Mouse (Mus musculus) adipose tissue, adult 10 weeks (tissue): ENCODE results near the gene Pacs1. TPM values are rescaled to one million over a fixed set of nuclear protein-coding genes. Genes with fewer than 3 reads are reported as not detected.

Experiments
- polyA plus RNA-seq: library from polyadenylated mRNA; stranded (reverse); fragments of 350-450 nt; fragmentation: Illumina TruSeq; extraction: RNeasy Lipid Tissue Mini Kit (QIAGEN cat#74804); gene quantifications from one replicate; pipeline ENCODE4 v1.2.3, GENCODE M21; 2014; ENCODE audit warnings: low read depth, low replicate concordance

The Pacs1 gene
- polyA plus RNA-seq = 21.5 TPM

GRCm38 (mm10) chr19:5272801-5273733 is at the start of gene Pacs1:
TSS of gene Pacs1 (minus strand) at chr19:5273119.

GRCm38 (mm10) chr19:5297903-5298800 is 25.2 kb upstream of the Pacs1 start, which contains the start of gene Gal3st3:
TSS of gene Gal3st3 (plus strand) at chr19:5298331.

DNA sequence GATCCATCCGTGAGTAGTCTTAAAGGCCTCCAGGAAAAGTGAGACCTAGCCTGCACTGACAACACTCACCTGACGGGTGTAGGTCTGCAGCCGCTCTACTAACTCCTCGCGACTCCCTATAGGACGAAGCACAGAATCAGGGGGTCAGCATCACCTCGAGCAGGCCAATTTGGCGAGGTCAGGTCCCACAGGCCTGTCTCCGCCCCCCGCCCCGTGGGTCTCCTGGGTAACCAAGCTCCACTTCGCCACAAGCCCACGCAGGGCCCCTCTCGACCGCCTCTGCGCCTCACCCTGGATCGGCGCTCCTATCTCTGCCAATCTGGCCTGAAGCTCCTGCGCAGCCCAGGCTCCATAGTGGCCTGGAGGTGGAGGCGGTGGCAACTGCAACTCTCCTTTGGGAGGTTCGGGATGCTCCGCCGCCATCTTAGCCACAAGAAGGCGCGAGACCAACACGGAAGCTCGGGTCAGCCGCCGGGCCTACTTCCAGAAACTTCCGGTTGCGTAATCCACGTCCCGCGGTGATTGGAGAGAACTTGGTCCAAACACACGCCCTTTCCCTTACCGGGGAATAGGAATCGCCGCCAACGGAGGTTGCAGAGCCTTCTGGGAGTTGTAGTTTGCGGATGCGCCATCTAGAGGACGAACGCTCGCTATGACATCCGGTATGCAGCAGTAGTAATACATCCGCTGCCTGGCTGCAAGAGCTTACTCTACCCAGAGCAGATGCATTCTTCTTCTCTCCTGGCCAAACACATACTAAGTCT is 22.2 kb upstream of the Pacs1 start, which contains the start of gene Sf3b2:
Sf3b2 (minus strand) TSS at position 484 of the 764 bp plus-strand sequence.

DNA sequence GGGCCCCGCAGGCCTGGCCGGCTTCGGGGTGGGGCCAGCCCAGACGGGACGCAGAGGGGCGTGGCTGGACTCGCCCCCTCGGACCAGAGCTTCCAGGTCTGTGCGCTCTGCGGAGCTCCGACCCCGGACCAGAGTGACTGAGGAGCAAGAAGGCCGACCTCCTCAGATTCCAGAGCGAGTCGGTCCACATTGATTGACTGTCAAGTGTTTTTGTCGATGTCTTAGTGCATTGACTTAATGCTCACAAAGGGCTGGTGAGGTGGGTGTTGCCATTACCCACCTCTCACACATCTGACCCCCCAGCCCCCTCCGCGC is 154.6 kb downstream of the Pacs1 start, which contains the start of gene Klc2:
Klc2 (minus strand) TSS at position 177 of the 315 bp plus-strand sequence.

GRCm38 (mm10) chr19:5106731-5107191 is 166.2 kb downstream of the Pacs1 start, which contains the start of gene Rab1b:
TSS of gene Rab1b (minus strand) at chr19:5107072.

DNA sequence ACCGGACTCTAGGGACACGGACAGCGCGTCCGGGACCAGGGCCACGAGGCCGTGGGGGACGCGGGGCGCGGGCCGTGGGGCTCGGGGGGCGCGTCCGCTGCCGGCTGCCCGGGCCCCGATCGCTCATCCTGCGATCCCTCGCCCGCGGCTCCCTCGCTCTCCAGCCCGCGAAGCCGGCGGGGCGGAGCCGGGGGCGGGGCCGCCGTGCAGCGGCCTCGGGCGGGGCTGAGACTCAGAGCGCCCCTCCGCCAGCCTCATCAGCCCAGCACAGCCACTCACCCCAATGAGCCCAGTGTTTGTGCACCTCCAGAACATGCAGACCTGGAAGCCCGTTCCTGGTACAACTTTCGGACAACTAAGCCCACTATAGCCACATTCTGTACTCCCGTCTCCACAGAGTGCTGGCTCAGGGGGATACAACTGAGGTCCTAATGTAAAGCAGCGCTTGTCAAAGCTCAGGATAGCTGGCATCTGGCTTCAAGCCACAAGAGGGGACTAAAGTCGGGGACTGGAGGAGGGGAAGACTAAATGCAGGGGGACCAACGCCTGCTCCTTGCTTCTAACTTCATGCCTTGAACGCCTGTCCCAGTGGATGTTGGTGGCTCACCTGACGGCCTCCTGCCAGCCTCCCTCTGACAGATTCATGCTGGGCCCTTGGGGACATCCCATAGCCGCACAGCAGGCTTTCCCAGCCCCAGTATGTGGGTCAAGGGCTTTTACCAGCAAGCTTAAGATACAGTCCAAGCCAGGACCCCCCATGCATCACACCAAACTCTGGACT is 174.4 kb downstream of the Pacs1 start, which contains the start of gene Cnih2:
Cnih2 (minus strand) TSS at position 159 of the 781 bp plus-strand sequence.

GRCm38 (mm10) chr19:5087884-5088728 is 184.8 kb downstream of the Pacs1 start, which contains the start of gene Yif1a:
TSS of gene Yif1a (plus strand) at chr19:5088538.

DNA sequence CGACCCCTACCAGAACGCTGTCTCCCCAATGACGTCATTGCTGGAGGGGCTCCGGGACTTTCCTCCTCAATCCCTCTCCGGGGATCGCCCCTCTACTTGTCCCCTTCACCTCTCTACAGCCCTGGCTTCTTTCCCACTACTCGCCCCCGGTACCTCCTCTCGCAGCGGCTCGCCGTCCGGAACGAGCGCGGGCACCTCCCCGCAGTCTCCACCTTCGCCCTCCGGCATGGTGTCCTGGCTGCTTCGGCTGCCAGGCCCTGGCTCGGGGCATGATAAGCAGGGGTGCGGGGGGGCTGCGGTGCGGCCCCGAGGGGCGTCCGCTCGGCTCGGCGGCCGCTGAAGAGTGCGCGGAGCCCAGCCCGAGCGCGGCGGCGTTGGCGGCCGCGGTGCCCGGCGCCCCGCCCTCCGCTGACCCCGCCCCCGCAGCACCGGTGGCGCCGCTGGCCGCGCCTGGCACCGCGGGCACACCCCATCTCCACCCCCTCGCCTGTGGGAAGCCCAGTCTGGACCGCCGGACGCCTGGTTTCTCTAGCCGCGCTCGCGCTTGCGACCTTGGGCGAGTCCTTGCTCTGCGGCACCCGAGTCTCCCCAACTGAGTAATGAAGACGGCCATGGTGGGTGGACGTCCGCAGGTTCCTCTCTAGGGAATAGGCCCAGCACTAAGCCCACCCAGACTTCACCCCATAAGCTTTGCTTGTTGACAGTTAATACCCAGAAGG is 187.6 kb downstream of the Pacs1 start, which contains the start of gene Tmem151a:
Tmem151a (minus strand) TSS at position 387 of the 719 bp plus-strand sequence.

Other genes starting within 250 kb of the Pacs1 start
- gene Slc29a2, start 249.3 kb downstream of the Pacs1 start, polyA plus RNA-seq = 1.8 TPM
- gene B4gat1, start 234.3 kb downstream of the Pacs1 start, polyA plus RNA-seq = 20.8 TPM
- gene AC124502.3, start 234.2 kb downstream of the Pacs1 start, polyA plus RNA-seq = 1.9 TPM
- 34.8 TPM for gene Brms1, start 231.8 kb downstream of the Pacs1 start, polyA plus RNA-seq
- gene Rin1, start 222.6 kb downstream of the Pacs1 start, polyA plus RNA-seq = 3.6 TPM
- gene Cd248, start 205.0 kb downstream of the Pacs1 start, polyA plus RNA-seq = 36.7 TPM
- 2.8 TPM for gene Tmem151a, start 187.6 kb downstream of the Pacs1 start, polyA plus RNA-seq
- 71.7 TPM for gene Yif1a, start 184.6 kb downstream of the Pacs1 start, polyA plus RNA-seq
- 1.6 TPM for gene Cnih2, start 174.6 kb downstream of the Pacs1 start, polyA plus RNA-seq
- 160 TPM for gene Rab1b, start 166.0 kb downstream of the Pacs1 start, polyA plus RNA-seq
- gene Klc2, start 154.6 kb downstream of the Pacs1 start, polyA plus RNA-seq = 29.1 TPM
- gene Sf3b2, start 22.3 kb upstream of the Pacs1 start, polyA plus RNA-seq = 105 TPM
- gene Gal3st3, start 25.2 kb upstream of the Pacs1 start, polyA plus RNA-seq = 0.60 TPM
- 2.0 TPM for gene Catsper1, start 62.6 kb upstream of the Pacs1 start, polyA plus RNA-seq
- 11.8 TPM for gene Cst6, start 76.5 kb upstream of the Pacs1 start, polyA plus RNA-seq
- gene Eif1ad, start 93.6 kb upstream of the Pacs1 start, polyA plus RNA-seq = 22.2 TPM
- gene Banf1, start 94.0 kb upstream of the Pacs1 start, polyA plus RNA-seq = 85.8 TPM
- gene Sart1, start 115.6 kb upstream of the Pacs1 start, polyA plus RNA-seq = 49.0 TPM
- 4.2 TPM for gene Tsga10ip, start 129.4 kb upstream of the Pacs1 start, polyA plus RNA-seq
- 252 TPM for gene Drap1, start 151.9 kb upstream of the Pacs1 start, polyA plus RNA-seq
- gene AI837181, start 152.0 kb upstream of the Pacs1 start, polyA plus RNA-seq = 45.5 TPM
- 0.51 TPM for gene Fosl1, start 174.4 kb upstream of the Pacs1 start, polyA plus RNA-seq
- gene Ccdc85b, start 184.8 kb upstream of the Pacs1 start, polyA plus RNA-seq = 7.1 TPM
- gene Fibp, start 187.5 kb upstream of the Pacs1 start, polyA plus RNA-seq = 53.3 TPM
- gene Ctsw, start 195.4 kb upstream of the Pacs1 start, polyA plus RNA-seq = 1.5 TPM
- gene Efemp2, start 200.8 kb upstream of the Pacs1 start, polyA plus RNA-seq = 41.4 TPM
- 45.1 TPM for gene Mus81, start 215.3 kb upstream of the Pacs1 start, polyA plus RNA-seq
- gene Cfl1, start 217.3 kb upstream of the Pacs1 start, polyA plus RNA-seq = 533 TPM
- 6.2 TPM for gene 1700020D05Rik, start 230.7 kb upstream of the Pacs1 start, polyA plus RNA-seq
- 18.9 TPM for gene Snx32, start 237.4 kb upstream of the Pacs1 start, polyA plus RNA-seq